7 mouse cellular contexts compared by ENCODE assay signal in genomic region chr4:135151988-135152594, GRCm38 (mm10). TPM values are rescaled to one million over a fixed set of nuclear protein-coding genes. Genes with fewer than 3 reads are reported as not detected.
DNase-seq lines count a peak whose midpoint lies in the region; ATAC-seq lines count a peak whose summit lies in the region.

No protein-coding gene starts in this region.

- H3K9me3 ChIP-seq in heart, embryonic 11.5 days (replicated peaks; ENCODE audit: control insufficient read depth, low read length), result no peaks in the 10 kb centered on the region
- no peaks in the 10 kb centered on the region for H3K9me3 ChIP-seq in limb, embryonic 10.5 days (replicated peaks)
- no peaks in the 10 kb centered on the region for H3K9me3 ChIP-seq in midbrain, embryonic 15.5 days

- H3K4me2 ChIP-seq in heart, embryonic 11.5 days, result peak overlapping the region; percentile 64
- peak overlapping the region; percentile 35 for H3K4me2 ChIP-seq in midbrain, embryonic 15.5 days

- under 1% methylated on average over 63 of the region's 63 CpGs for WGBS in heart, embryonic 11.5 days (ENCODE audit: insufficient replicate concordance)
- 1% methylated on average over 63 of the region's 63 CpGs for WGBS in limb, embryonic 10.5 days
- WGBS in midbrain, embryonic 15.5 days, result 1% methylated on average over 63 of the region's 63 CpGs

- peak; percentile 33 for DNase-seq in R1 (ENCODE audit: low read depth, low spot score)
- DNase-seq in limb, embryonic 10.5 days (ENCODE audit: low spot score), result peak; percentile 71
- peak; percentile 65 to 76 for DNase-seq in thymus, postnatal 36 days
- no peak for DNase-seq in urinary bladder, adult 2 months (ENCODE audit: low spot score)

- peak overlapping the region; percentile 41 for H3K4me3 ChIP-seq in heart, embryonic 11.5 days (ENCODE audit: low read depth, low read length)
- peak overlapping the region; percentile 47 for H3K4me3 ChIP-seq in limb, embryonic 10.5 days
- H3K4me3 ChIP-seq in midbrain, embryonic 15.5 days, result peak overlapping the region; percentile 15; the same call in 1 of the 2 replicates

- H3K36me3 ChIP-seq in heart, embryonic 11.5 days (ENCODE audit: control insufficient read depth, insufficient read depth, low read length), result no peaks in the 10 kb centered on the region
- H3K36me3 ChIP-seq in limb, embryonic 10.5 days, result no peaks in the 10 kb centered on the region
- no peaks in the 10 kb centered on the region for H3K36me3 ChIP-seq in midbrain, embryonic 15.5 days (replicated peaks)

- H3K9ac ChIP-seq in heart, embryonic 11.5 days (ENCODE audit: low read depth, low read length), result no peak overlapping the region; the same call in 1 of the 2 replicates
- H3K9ac ChIP-seq in midbrain, embryonic 15.5 days, result no peak overlapping the region

- peaks cover 10% of the 10 kb centered on the region for H3K4me1 ChIP-seq in heart, embryonic 11.5 days (ENCODE audit: control insufficient read depth, insufficient read depth, low read length)
- H3K4me1 ChIP-seq in limb, embryonic 10.5 days, result peaks cover 82% of the 10 kb centered on the region
- peaks cover 11% of the 10 kb centered on the region; the same call in 1 of the 2 replicates for H3K4me1 ChIP-seq in midbrain, embryonic 15.5 days

- H3K27me3 ChIP-seq in heart, embryonic 11.5 days (ENCODE audit: control insufficient read depth, insufficient read depth, low read length), result peaks cover 99% of the 10 kb centered on the region
- peaks cover 100% of the 10 kb centered on the region for H3K27me3 ChIP-seq in limb, embryonic 10.5 days (ENCODE audit: low read depth, poor library complexity, severe bottlenecking)
- H3K27me3 ChIP-seq in midbrain, embryonic 15.5 days (replicated peaks), result peaks cover 92% of the 10 kb centered on the region

- no peak overlapping the region for H3K27ac ChIP-seq in heart, embryonic 11.5 days (ENCODE audit: low read depth, low read length)
- H3K27ac ChIP-seq in limb, embryonic 10.5 days, result peak overlapping the region; percentile 69
- no peak overlapping the region for H3K27ac ChIP-seq in midbrain, embryonic 15.5 days

- ATAC-seq in CD4-positive, CD25-positive, alpha-beta regulatory T cell, adult 4 months, result peak; percentile 59
- ATAC-seq in heart, embryonic 11.5 days (replicated peaks; ENCODE audit: insufficient number of reproducible peaks, low FRiP score, low TSS enrichment), result 0 out of 2 replicates have a peak, but pooled peaks have one; percentile 13
- ATAC-seq in midbrain, embryonic 15.5 days (replicated peaks), result no peak; the same call in 1 of the 2 replicates

RNA-seq across cellular contexts. Expression of gene Runx3, which starts 31.6 kb away (rescaled TPM):
- 10 to 100 TPM in 1 of 2 experiments, 1 to 10 TPM in 1; 9.8 to 11.2 TPM for polyA plus RNA-seq in CD4-positive, CD25-positive, alpha-beta regulatory T cell, adult 4 months (2017; shearing (Covaris generic))
- polyA plus RNA-seq in heart, embryonic 11.5 days (2014; fragmentation: Nextera tagmentation; extraction: Ambion mirVana), result 0.06 TPM in 1 of 2 replicates, not detected in the other
- polyA plus RNA-seq in limb, embryonic 10.5 days (2016; fragmentation: Nextera tagmentation; extraction: Ambion mirVana), result 0.05 and 0.08 TPM in 2 replicates
- polyA plus RNA-seq in midbrain, embryonic 15.5 days (2015; fragmentation: Nextera tagmentation; extraction: Ambion mirVana), result not detected in 2 replicates
- 0.21 and 0.60 TPM in 2 replicates for polyA plus RNA-seq in urinary bladder, adult 2 months (2012; rRNA removed)
